Mouse (Mus musculus): Measurements from ENCODE around the gene Slc26a11. TPM values are rescaled to one million over a fixed set of nuclear protein-coding genes. Genes with fewer than 3 reads are reported as not detected.

Slc26a11 gene
- 8.4 and 9.9 TPM in 2 replicates for polyA plus RNA-seq (2014; fragmentation: Nextera tagmentation; extraction: Ambion mirVana)

- WGBS = under 1% methylated on average over 40 of the region's 40 CpGs
- peak within 1 kb of the TSS; percentile 70 for H3K9ac ChIP-seq (ENCODE audit: low read length)
- H3K9me3 ChIP-seq (ENCODE audit: control insufficient read depth, low read length) = no peaks in the 10 kb centered on the region
- peak within 1 kb of the TSS; percentile 79 for H3K4me2 ChIP-seq (ENCODE audit: low read length)
- H3K27ac ChIP-seq (ENCODE audit: low read depth) = peak within 1 kb of the TSS; percentile 43
- peaks cover 6% of the 10 kb centered on the region; the same call in 1 of the 2 replicates for H3K36me3 ChIP-seq (ENCODE audit: control insufficient read depth, insufficient read depth, low read length)
- ATAC-seq (replicated peaks; ENCODE audit: low FRiP score, low TSS enrichment, low read depth) (peak; percentile 96), DNase-seq (ENCODE audit: low spot score) (peak; percentile 93)
- peak within 1 kb of the TSS; percentile 74 for H3K4me3 ChIP-seq (ENCODE audit: low read depth, low read length)
- H3K27me3 ChIP-seq (replicated peaks; ENCODE audit: control insufficient read depth, insufficient read depth, low read length) = no peaks in the 10 kb centered on the region
- peaks cover 12% of the 10 kb centered on the region for H3K4me1 ChIP-seq (replicated peaks; ENCODE audit: control insufficient read depth, insufficient read depth, low read length)
Observed at GRCm38 (mm10) chr11:119355443-119356385, at the start of gene Slc26a11, which contains the start of gene Sgsh. Gene Slc26a11 (plus strand): TSS chr11:119355557. Gene Sgsh (minus strand): TSS chr11:119355536.

- Histone ChIP-seq H3K9me3 (ENCODE audit: control insufficient read depth, low read length) (no peaks in the 10 kb centered on the region), H3K27me3 (replicated peaks; ENCODE audit: control insufficient read depth, insufficient read depth, low read length) (no peaks in the 10 kb centered on the region), H3K4me3 (ENCODE audit: low read depth, low read length) (no peak overlapping the region), H3K4me2 (ENCODE audit: low read length) (no peak overlapping the region), H3K27ac (ENCODE audit: low read depth) (no peak overlapping the region), H3K4me1 (replicated peaks; ENCODE audit: control insufficient read depth, insufficient read depth, low read length) (no peaks in the 10 kb centered on the region), H3K36me3 (ENCODE audit: control insufficient read depth, insufficient read depth, low read length) (no peaks in the 10 kb centered on the region), H3K9ac (ENCODE audit: low read length) (no peak overlapping the region)
- ATAC-seq (replicated peaks; ENCODE audit: low FRiP score, low TSS enrichment, low read depth) (no peak), DNase-seq (ENCODE audit: low spot score) (no peak)
- 57% methylated on average over 13 of the region's 13 CpGs for WGBS
Observed at GRCm38 (mm10) chr11:119306762-119307657, 48.3 kb upstream of the Slc26a11 start.

GRCm38 (mm10) chr11:119307658-119307867, 47.8 kb upstream of the Slc26a11 start, which contains the start of gene Card14:
Gene Card14 (plus strand): TSS chr11:119307768.
- H3K4me2 ChIP-seq (ENCODE audit: low read length) = no peak within 1 kb of the TSS
- no peak within 1 kb of the TSS for H3K4me3 ChIP-seq (ENCODE audit: low read depth, low read length)
- 44% methylated on average over 1 of the region's 1 CpGs for WGBS
- H3K36me3 ChIP-seq (ENCODE audit: control insufficient read depth, insufficient read depth, low read length) = no peaks in the 10 kb centered on the region
- ATAC-seq (replicated peaks; ENCODE audit: low FRiP score, low TSS enrichment, low read depth) = no peak
- no peaks in the 10 kb centered on the region for H3K9me3 ChIP-seq (ENCODE audit: control insufficient read depth, low read length)
- no peaks in the 10 kb centered on the region for H3K4me1 ChIP-seq (replicated peaks; ENCODE audit: control insufficient read depth, insufficient read depth, low read length)
- no peak for DNase-seq (ENCODE audit: low spot score)
- H3K27ac ChIP-seq (ENCODE audit: low read depth) = no peak within 1 kb of the TSS
- no peaks in the 10 kb centered on the region for H3K27me3 ChIP-seq (replicated peaks; ENCODE audit: control insufficient read depth, insufficient read depth, low read length)
- H3K9ac ChIP-seq (ENCODE audit: low read length) = no peak within 1 kb of the TSS

GRCm38 (mm10) chr11:119307916-119308315, 47.4 kb upstream of the Slc26a11 start:
- H3K9me3 ChIP-seq (ENCODE audit: control insufficient read depth, low read length) = no peaks in the 10 kb centered on the region
- no peak overlapping the region for H3K9ac ChIP-seq (ENCODE audit: low read length)
- no peaks in the 10 kb centered on the region for H3K4me1 ChIP-seq (replicated peaks; ENCODE audit: control insufficient read depth, insufficient read depth, low read length)
- H3K27ac ChIP-seq (ENCODE audit: low read depth) = no peak overlapping the region
- WGBS = 25% methylated on average over 11 of the region's 11 CpGs
- no peaks in the 10 kb centered on the region for H3K36me3 ChIP-seq (ENCODE audit: control insufficient read depth, insufficient read depth, low read length)
- no peak overlapping the region for H3K4me2 ChIP-seq (ENCODE audit: low read length)
- no peaks in the 10 kb centered on the region for H3K27me3 ChIP-seq (replicated peaks; ENCODE audit: control insufficient read depth, insufficient read depth, low read length)
- H3K4me3 ChIP-seq (ENCODE audit: low read depth, low read length) = no peak overlapping the region
- ATAC-seq (replicated peaks; ENCODE audit: low FRiP score, low TSS enrichment, low read depth) (no peak), DNase-seq (ENCODE audit: low spot score) (no peak)

GRCm38 (mm10) chr11:119310621-119311020, 44.7 kb upstream of the Slc26a11 start:
- ATAC-seq (replicated peaks; ENCODE audit: low FRiP score, low TSS enrichment, low read depth) (no peak), DNase-seq (ENCODE audit: low spot score) (no peak)
- 15% methylated on average over 10 of the region's 10 CpGs for WGBS
- Histone ChIP-seq H3K36me3 (ENCODE audit: control insufficient read depth, insufficient read depth, low read length) (no peaks in the 10 kb centered on the region), H3K9me3 (ENCODE audit: control insufficient read depth, low read length) (no peaks in the 10 kb centered on the region), H3K4me2 (ENCODE audit: low read length) (no peak overlapping the region), H3K4me3 (ENCODE audit: low read depth, low read length) (no peak overlapping the region), H3K27me3 (replicated peaks; ENCODE audit: control insufficient read depth, insufficient read depth, low read length) (no peaks in the 10 kb centered on the region), H3K9ac (ENCODE audit: low read length) (no peak overlapping the region), H3K27ac (ENCODE audit: low read depth) (no peak overlapping the region), H3K4me1 (replicated peaks; ENCODE audit: control insufficient read depth, insufficient read depth, low read length) (no peaks in the 10 kb centered on the region)

GRCm38 (mm10) chr11:119314252-119314936, 41.0 kb upstream of the Slc26a11 start:
- 64% methylated on average over 17 of the region's 17 CpGs for WGBS
- H3K9me3 ChIP-seq (ENCODE audit: control insufficient read depth, low read length) = no peaks in the 10 kb centered on the region
- H3K36me3 ChIP-seq (ENCODE audit: control insufficient read depth, insufficient read depth, low read length) = no peaks in the 10 kb centered on the region
- DNase-seq (ENCODE audit: low spot score) = peak; percentile 76
- H3K27ac ChIP-seq (ENCODE audit: low read depth) = peak overlapping the region; percentile 80
- peak; percentile 79 for ATAC-seq (replicated peaks; ENCODE audit: low FRiP score, low TSS enrichment, low read depth)
- no peaks in the 10 kb centered on the region for H3K27me3 ChIP-seq (replicated peaks; ENCODE audit: control insufficient read depth, insufficient read depth, low read length)
- H3K9ac ChIP-seq (ENCODE audit: low read length) = no peak overlapping the region
- H3K4me3 ChIP-seq (ENCODE audit: low read depth, low read length) = peak overlapping the region; percentile 11; the same call in 1 of the 2 replicates
- no peaks in the 10 kb centered on the region for H3K4me1 ChIP-seq (replicated peaks; ENCODE audit: control insufficient read depth, insufficient read depth, low read length)
- H3K4me2 ChIP-seq (ENCODE audit: low read length) = peak overlapping the region; percentile 38

- Histone ChIP-seq H3K36me3 (ENCODE audit: control insufficient read depth, insufficient read depth, low read length) (no peaks in the 10 kb centered on the region), H3K4me3 (ENCODE audit: low read depth, low read length) (no peak overlapping the region), H3K27ac (ENCODE audit: low read depth) (no peak overlapping the region), H3K4me1 (replicated peaks; ENCODE audit: control insufficient read depth, insufficient read depth, low read length) (no peaks in the 10 kb centered on the region), H3K9ac (ENCODE audit: low read length) (no peak overlapping the region), H3K27me3 (replicated peaks; ENCODE audit: control insufficient read depth, insufficient read depth, low read length) (no peaks in the 10 kb centered on the region), H3K9me3 (ENCODE audit: control insufficient read depth, low read length) (no peaks in the 10 kb centered on the region), H3K4me2 (ENCODE audit: low read length) (no peak overlapping the region)
- ATAC-seq (replicated peaks; ENCODE audit: low FRiP score, low TSS enrichment, low read depth) = no peak
- 79% methylated on average over 4 of the region's 4 CpGs for WGBS
- no peak for DNase-seq (ENCODE audit: low spot score)
Observed at GRCm38 (mm10) chr11:119316720-119317119, 38.6 kb upstream of the Slc26a11 start.

- H3K27me3 ChIP-seq (replicated peaks; ENCODE audit: control insufficient read depth, insufficient read depth, low read length) = no peaks in the 10 kb centered on the region
- 72% methylated on average over 13 of the region's 13 CpGs for WGBS
- no peaks in the 10 kb centered on the region for H3K36me3 ChIP-seq (ENCODE audit: control insufficient read depth, insufficient read depth, low read length)
- no peak overlapping the region for H3K9ac ChIP-seq (ENCODE audit: low read length)
- DNase-seq (ENCODE audit: low spot score) (no peak), ATAC-seq (replicated peaks; ENCODE audit: low FRiP score, low TSS enrichment, low read depth) (no peak)
- H3K4me3 ChIP-seq (ENCODE audit: low read depth, low read length) = no peak overlapping the region
- no peaks in the 10 kb centered on the region for H3K4me1 ChIP-seq (replicated peaks; ENCODE audit: control insufficient read depth, insufficient read depth, low read length)
- no peak overlapping the region for H3K4me2 ChIP-seq (ENCODE audit: low read length)
- peaks cover 3% of the 10 kb centered on the region; the same call in 1 of the 2 replicates for H3K9me3 ChIP-seq (ENCODE audit: control insufficient read depth, low read length)
- no peak overlapping the region for H3K27ac ChIP-seq (ENCODE audit: low read depth)
Observed at GRCm38 (mm10) chr11:119322521-119322920, 32.8 kb upstream of the Slc26a11 start.
